Mouse (Mus musculus): ENCODE results near the gene Camkk2. TPM values are rescaled to one million over a fixed set of nuclear protein-coding genes. Genes with fewer than 3 reads are reported as not detected.

Gene Camkk2
- polyA plus RNA-seq, 1 experiment from 2014 or later, result 12.4 TPM

- Histone ChIP-seq H3K27me3 (ENCODE audit: control insufficient read depth, insufficient read depth, low read length) (no peaks in the 10 kb centered on the region), H3K4me2 (ENCODE audit: low read length) (no peak overlapping the region), H3K9me3 (ENCODE audit: control insufficient read depth, low read length) (no peaks in the 10 kb centered on the region), H3K9ac (ENCODE audit: low read length) (no peak overlapping the region), H3K4me3 (ENCODE audit: control insufficient read depth in 1 of 2, insufficient read depth in 1 of 2, low read depth in 1 of 2, low read length in 2 of 2) (no peak overlapping the region), H3K36me3 (ENCODE audit: control insufficient read depth, insufficient read depth, low read length) (peaks cover 32% of the 10 kb centered on the region), H3K27ac (replicated peaks in 1 of 2; ENCODE audit: control insufficient read depth in 1 of 2, insufficient read depth in 1 of 2, low read depth in 2 of 2, low read length in 2 of 2) (no peak overlapping the region), H3K4me1 (ENCODE audit: control insufficient read depth in 2 of 2, insufficient read depth in 2 of 2, low read length in 2 of 2) (peaks cover 5 to 6% of the 10 kb centered on the region in 2 experiments)
- WGBS, result 87% methylated on average over 6 of the region's 6 CpGs
- no peak for ATAC-seq (ENCODE audit: insufficient number of reproducible peaks, insufficient read depth, low FRiP score, low read depth)
Measured at GRCm38 (mm10) chr5:122756144-122756543, 23.1 kb downstream of the Camkk2 start.

- H3K4me3 ChIP-seq (ENCODE audit: control insufficient read depth in 1 of 2, insufficient read depth in 1 of 2, low read depth in 1 of 2, low read length in 2 of 2), result no peak overlapping the region
- H3K9ac ChIP-seq (ENCODE audit: low read length), result no peak overlapping the region
- WGBS, result 95% methylated on average over 4 of the region's 4 CpGs
- H3K27ac ChIP-seq (replicated peaks in 1 of 2; ENCODE audit: control insufficient read depth in 1 of 2, insufficient read depth in 1 of 2, low read depth in 2 of 2, low read length in 2 of 2), result no peak overlapping the region
- no peak for ATAC-seq (ENCODE audit: insufficient number of reproducible peaks, insufficient read depth, low FRiP score, low read depth)
- peaks cover 32% of the 10 kb centered on the region for H3K36me3 ChIP-seq (ENCODE audit: control insufficient read depth, insufficient read depth, low read length)
- H3K27me3 ChIP-seq (ENCODE audit: control insufficient read depth, insufficient read depth, low read length), result no peaks in the 10 kb centered on the region
- peaks cover 0 to under 1% of the 10 kb centered on the region in 2 experiments; a peak in 2 of 4 replicates for H3K4me1 ChIP-seq (ENCODE audit: control insufficient read depth in 2 of 2, insufficient read depth in 2 of 2, low read length in 2 of 2)
- H3K9me3 ChIP-seq (ENCODE audit: control insufficient read depth, low read length), result no peaks in the 10 kb centered on the region
- H3K4me2 ChIP-seq (ENCODE audit: low read length), result no peak overlapping the region
Measured at GRCm38 (mm10) chr5:122755620-122756019, 23.6 kb downstream of the Camkk2 start.

- Histone ChIP-seq H3K4me1 (ENCODE audit: control insufficient read depth in 2 of 2, insufficient read depth in 2 of 2, low read length in 2 of 2) (no peaks in the 10 kb centered on the region), H3K36me3 (ENCODE audit: control insufficient read depth, insufficient read depth, low read length) (peaks cover 32% of the 10 kb centered on the region), H3K4me3 (ENCODE audit: control insufficient read depth in 1 of 2, insufficient read depth in 1 of 2, low read depth in 1 of 2, low read length in 2 of 2) (no peak overlapping the region), H3K27me3 (ENCODE audit: control insufficient read depth, insufficient read depth, low read length) (no peaks in the 10 kb centered on the region), H3K9ac (ENCODE audit: low read length) (no peak overlapping the region), H3K4me2 (ENCODE audit: low read length) (no peak overlapping the region), H3K9me3 (ENCODE audit: control insufficient read depth, low read length) (no peaks in the 10 kb centered on the region), H3K27ac (replicated peaks in 1 of 2; ENCODE audit: control insufficient read depth in 1 of 2, insufficient read depth in 1 of 2, low read depth in 2 of 2, low read length in 2 of 2) (no peak overlapping the region)
- ATAC-seq (ENCODE audit: insufficient number of reproducible peaks, insufficient read depth, low FRiP score, low read depth), result no peak
- WGBS, result 84% methylated on average over 16 of the region's 16 CpGs
Measured at GRCm38 (mm10) chr5:122754477-122754876, 24.7 kb downstream of the Camkk2 start.

- H3K27me3 ChIP-seq (ENCODE audit: control insufficient read depth, insufficient read depth, low read length), result no peaks in the 10 kb centered on the region
- no peak overlapping the region for H3K4me3 ChIP-seq (ENCODE audit: control insufficient read depth in 1 of 2, insufficient read depth in 1 of 2, low read depth in 1 of 2, low read length in 2 of 2)
- H3K27ac ChIP-seq (replicated peaks in 1 of 2; ENCODE audit: control insufficient read depth in 1 of 2, insufficient read depth in 1 of 2, low read depth in 2 of 2, low read length in 2 of 2), result no peak overlapping the region
- H3K9me3 ChIP-seq (ENCODE audit: control insufficient read depth, low read length), result no peaks in the 10 kb centered on the region
- no peak overlapping the region for H3K9ac ChIP-seq (ENCODE audit: low read length)
- ATAC-seq (ENCODE audit: insufficient number of reproducible peaks, insufficient read depth, low FRiP score, low read depth), result no peak
- no peaks in the 10 kb centered on the region for H3K4me1 ChIP-seq (ENCODE audit: control insufficient read depth in 2 of 2, insufficient read depth in 2 of 2, low read length in 2 of 2)
- H3K4me2 ChIP-seq (ENCODE audit: low read length), result no peak overlapping the region
- H3K36me3 ChIP-seq (ENCODE audit: control insufficient read depth, insufficient read depth, low read length), result peaks cover 39% of the 10 kb centered on the region
- WGBS, result 75% methylated on average over 7 of the region's 7 CpGs
Measured at GRCm38 (mm10) chr5:122747950-122748349, 31.3 kb downstream of the Camkk2 start.

GRCm38 (mm10) chr5:122743880-122744422 is 35.3 kb downstream of the Camkk2 start:
- Histone ChIP-seq H3K4me2 (ENCODE audit: low read length) (no peak overlapping the region), H3K4me1 (ENCODE audit: control insufficient read depth in 2 of 2, insufficient read depth in 2 of 2, low read length in 2 of 2) (no peaks in the 10 kb centered on the region), H3K27ac (replicated peaks in 1 of 2; ENCODE audit: control insufficient read depth in 1 of 2, insufficient read depth in 1 of 2, low read depth in 2 of 2, low read length in 2 of 2) (no peak overlapping the region), H3K9ac (ENCODE audit: low read length) (no peak overlapping the region), H3K9me3 (ENCODE audit: control insufficient read depth, low read length) (no peaks in the 10 kb centered on the region), H3K4me3 (ENCODE audit: control insufficient read depth in 1 of 2, insufficient read depth in 1 of 2, low read depth in 1 of 2, low read length in 2 of 2) (no peak overlapping the region), H3K27me3 (ENCODE audit: control insufficient read depth, insufficient read depth, low read length) (no peaks in the 10 kb centered on the region), H3K36me3 (ENCODE audit: control insufficient read depth, insufficient read depth, low read length) (peaks cover 52% of the 10 kb centered on the region)
- WGBS, result 74% methylated on average over 13 of the region's 13 CpGs
- no peak for ATAC-seq (ENCODE audit: insufficient number of reproducible peaks, insufficient read depth, low FRiP score, low read depth)

- H3K27ac ChIP-seq (replicated peaks in 1 of 2; ENCODE audit: control insufficient read depth in 1 of 2, insufficient read depth in 1 of 2, low read depth in 2 of 2, low read length in 2 of 2), result no peak overlapping the region
- H3K9me3 ChIP-seq (ENCODE audit: control insufficient read depth, low read length), result no peaks in the 10 kb centered on the region
- no peak overlapping the region for H3K9ac ChIP-seq (ENCODE audit: low read length)
- ATAC-seq (ENCODE audit: insufficient number of reproducible peaks, insufficient read depth, low FRiP score, low read depth), result no peak
- WGBS, result 95% methylated on average over 15 of the region's 15 CpGs
- H3K4me1 ChIP-seq (ENCODE audit: control insufficient read depth in 2 of 2, insufficient read depth in 2 of 2, low read length in 2 of 2), result peaks cover 6% of the 10 kb centered on the region in 2 experiments; a peak in 2 of 4 replicates
- no peak overlapping the region for H3K4me2 ChIP-seq (ENCODE audit: low read length)
- H3K27me3 ChIP-seq (ENCODE audit: control insufficient read depth, insufficient read depth, low read length), result no peaks in the 10 kb centered on the region
- H3K36me3 ChIP-seq (ENCODE audit: control insufficient read depth, insufficient read depth, low read length), result peaks cover 18% of the 10 kb centered on the region
- H3K4me3 ChIP-seq (ENCODE audit: control insufficient read depth in 1 of 2, insufficient read depth in 1 of 2, low read depth in 1 of 2, low read length in 2 of 2), result no peak overlapping the region
Measured at GRCm38 (mm10) chr5:122736761-122737160, 42.4 kb downstream of the Camkk2 start.

- ATAC-seq (ENCODE audit: insufficient number of reproducible peaks, insufficient read depth, low FRiP score, low read depth), result no peak
- Histone ChIP-seq H3K27me3 (ENCODE audit: control insufficient read depth, insufficient read depth, low read length) (no peaks in the 10 kb centered on the region), H3K9ac (ENCODE audit: low read length) (no peak overlapping the region), H3K4me2 (ENCODE audit: low read length) (no peak overlapping the region), H3K9me3 (ENCODE audit: control insufficient read depth, low read length) (no peaks in the 10 kb centered on the region), H3K27ac (replicated peaks in 1 of 2; ENCODE audit: control insufficient read depth in 1 of 2, insufficient read depth in 1 of 2, low read depth in 2 of 2, low read length in 2 of 2) (no peak overlapping the region), H3K36me3 (ENCODE audit: control insufficient read depth, insufficient read depth, low read length) (peaks cover 11% of the 10 kb centered on the region), H3K4me1 (ENCODE audit: control insufficient read depth in 2 of 2, insufficient read depth in 2 of 2, low read length in 2 of 2) (peaks cover 9 to 10% of the 10 kb centered on the region in 2 experiments; a peak in 3 of 4 replicates), H3K4me3 (ENCODE audit: control insufficient read depth in 1 of 2, insufficient read depth in 1 of 2, low read depth in 1 of 2, low read length in 2 of 2) (no peak overlapping the region)
- WGBS, result 92% methylated on average over 7 of the region's 7 CpGs
Measured at GRCm38 (mm10) chr5:122735853-122736252, 43.4 kb downstream of the Camkk2 start.

- H3K27me3 ChIP-seq (ENCODE audit: control insufficient read depth, insufficient read depth, low read length), result no peaks in the 10 kb centered on the region
- no peak overlapping the region; the same call in 1 of the 2 replicates for H3K4me2 ChIP-seq (ENCODE audit: low read length)
- H3K9me3 ChIP-seq (ENCODE audit: control insufficient read depth, low read length), result no peaks in the 10 kb centered on the region
- ATAC-seq (ENCODE audit: insufficient number of reproducible peaks, insufficient read depth, low FRiP score, low read depth), result no peak
- 0 out of 4 replicates have a peak overlapping the region, but pooled peaks of 1 of the 2 experiments have one; percentile 6 for H3K27ac ChIP-seq (replicated peaks in 1 of 2; ENCODE audit: control insufficient read depth in 1 of 2, insufficient read depth in 1 of 2, low read depth in 2 of 2, low read length in 2 of 2)
- 46% methylated on average over 17 of the region's 17 CpGs for WGBS
- no peak overlapping the region for H3K9ac ChIP-seq (ENCODE audit: low read length)
- H3K4me1 ChIP-seq (ENCODE audit: control insufficient read depth in 2 of 2, insufficient read depth in 2 of 2, low read length in 2 of 2), result peaks cover 9 to 16% of the 10 kb centered on the region in 2 experiments
- H3K36me3 ChIP-seq (ENCODE audit: control insufficient read depth, insufficient read depth, low read length), result peaks cover 6% of the 10 kb centered on the region
- H3K4me3 ChIP-seq (ENCODE audit: control insufficient read depth in 1 of 2, insufficient read depth in 1 of 2, low read depth in 1 of 2, low read length in 2 of 2), result no peak overlapping the region
Measured at GRCm38 (mm10) chr5:122733881-122734280, 45.3 kb downstream of the Camkk2 start.

All from heart, embryonic 14.5 days (tissue).